Mouse (Mus musculus) testis, postnatal 10 days (tissue): ENCODE results near the gene Efl1.
"Not testable (repeated sequence)": the region's sequence is repeated elsewhere in the genome, so short reads cannot be mapped to it uniquely, and the experiment has no call there.

ENCODE experiments used
- DNase-seq: peaks from one replicate; pipeline ENCODE4 v3.0.0; 2021; ENCODE audit warnings: low spot score

Efl1 gene

DNA sequence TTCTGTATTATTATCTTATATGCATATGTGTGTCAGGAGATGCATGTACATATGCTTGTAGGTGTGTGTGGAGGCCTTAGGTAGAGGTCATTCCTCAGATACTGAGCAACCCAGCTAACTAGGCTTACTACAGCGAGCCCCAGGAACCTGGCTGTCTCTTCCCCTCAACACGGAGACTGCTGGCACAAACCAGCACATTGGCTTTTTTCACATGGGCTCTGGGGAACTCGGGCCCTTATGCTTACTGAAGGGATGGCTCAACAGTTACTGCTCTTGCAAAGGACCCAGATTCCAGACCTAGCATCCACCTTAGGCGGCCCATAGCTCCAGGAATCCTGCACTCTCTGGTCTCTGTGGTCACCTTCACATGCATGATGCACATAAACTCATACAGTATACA is 110.7 kb downstream of the Efl1 start:
- no peak for DNase-seq

DNA sequence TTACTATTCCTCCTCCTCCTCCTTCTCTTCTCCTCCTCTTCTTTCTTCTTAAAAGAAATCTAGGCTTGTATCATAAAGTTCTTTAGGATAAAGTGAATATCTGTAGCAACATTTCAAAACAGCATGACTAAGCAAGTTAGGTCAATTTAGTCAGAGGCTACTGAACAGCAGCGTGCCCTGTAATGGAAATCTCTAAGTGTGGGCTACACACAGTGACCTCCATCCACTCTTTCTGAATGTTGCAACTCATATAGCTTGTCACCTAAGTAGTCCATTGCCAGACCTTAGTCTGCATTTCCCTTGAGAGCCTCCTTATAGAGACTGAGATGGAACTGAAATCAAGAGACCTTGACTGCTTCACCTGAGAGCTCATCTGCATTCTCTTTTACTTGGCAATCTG is 116.5 kb downstream of the Efl1 start:
- DNase-seq: no peak

- DNase-seq: no peak
These were observed 118.2 kb downstream of the Efl1 start for GRCm38 (mm10) chr7:82766623-82767022.

DNA sequence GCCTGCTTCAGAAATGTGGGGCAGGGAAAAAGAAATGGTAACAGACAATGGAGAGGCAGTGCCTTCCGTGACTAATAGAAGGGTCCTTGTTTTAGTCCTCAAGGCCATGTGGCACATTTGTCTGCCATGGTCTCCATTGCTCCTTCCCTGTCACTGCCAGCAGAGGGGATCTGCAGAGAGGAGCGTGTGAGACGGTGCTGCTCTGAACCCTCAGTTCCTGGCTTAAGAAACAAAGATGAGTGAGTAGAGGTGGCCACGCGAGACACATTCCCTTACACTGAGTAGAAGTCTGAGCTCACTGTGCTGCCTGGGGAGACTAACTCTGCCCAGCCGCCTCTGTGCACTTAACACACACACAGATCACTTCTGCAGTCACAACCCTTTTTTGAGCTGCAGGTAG is 121.8 kb downstream of the Efl1 start:
- no peak for DNase-seq

DNA sequence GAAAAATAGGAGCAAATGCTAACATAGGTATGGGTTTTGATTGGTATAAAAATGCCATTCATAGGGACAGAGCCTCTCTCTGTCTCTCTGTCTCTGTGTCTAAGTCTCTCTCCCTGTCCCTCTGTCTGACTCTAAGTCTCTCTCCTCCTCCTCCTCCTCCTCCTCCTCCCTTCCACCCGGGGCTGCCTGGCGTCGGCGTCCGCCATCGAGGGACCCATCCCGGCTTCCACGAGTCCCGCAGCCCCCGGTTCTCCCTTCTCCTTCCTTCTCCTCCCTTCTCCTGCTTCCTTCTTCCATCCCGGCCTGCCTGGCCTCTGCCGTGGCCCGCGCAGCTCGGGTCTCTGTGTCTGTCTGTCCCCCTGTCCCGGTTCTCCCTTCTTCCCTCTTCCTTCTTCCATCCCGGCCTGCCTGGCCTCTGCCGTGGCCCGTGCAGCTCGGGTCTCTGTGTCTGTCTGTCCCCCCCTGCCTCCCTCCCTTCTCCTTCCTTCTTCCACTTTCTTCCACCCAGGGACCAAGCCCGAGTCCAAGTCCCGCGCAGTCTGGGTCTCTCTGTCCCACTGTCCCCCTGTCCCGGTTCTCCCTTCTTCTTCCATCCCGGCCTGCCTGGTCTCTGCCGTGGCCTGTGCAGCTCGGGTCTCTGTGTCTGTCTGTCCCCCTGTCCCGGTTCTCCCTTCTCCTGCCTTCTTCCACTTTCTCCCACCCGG is 122.7 kb downstream of the Efl1 start:
- not testable (repeated sequence) for DNase-seq

DNA sequence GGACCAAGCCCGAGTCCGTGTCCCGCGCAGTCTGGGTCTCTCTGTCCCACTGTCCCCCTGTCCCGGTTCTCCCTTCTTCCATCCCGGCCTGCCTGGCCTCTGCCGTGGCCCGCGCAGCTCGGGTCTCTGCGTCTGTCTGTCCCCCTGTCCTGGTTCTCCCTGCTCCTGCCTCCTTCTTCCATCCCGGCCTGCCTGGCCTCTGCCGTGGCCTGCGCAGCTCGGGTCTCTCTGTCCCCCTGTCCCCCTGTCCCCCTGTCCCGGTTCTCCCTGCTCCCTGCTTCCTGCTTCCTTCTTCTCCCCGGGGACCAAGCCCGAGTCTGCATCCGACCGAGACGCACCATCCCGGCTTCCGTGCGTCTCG is 123.2 kb downstream of the Efl1 start:
- not testable (repeated sequence) for DNase-seq

- no peak for DNase-seq
These were observed 124.1 kb downstream of the Efl1 start for GRCm38 (mm10) chr7:82772481-82772880.

- no peak for DNase-seq
These were observed 124.7 kb downstream of the Efl1 start for GRCm38 (mm10) chr7:82773150-82773549.

GRCm38 (mm10) chr7:82773884-82774283 is 125.5 kb downstream of the Efl1 start:
- no peak for DNase-seq

GRCm38 (mm10) chr7:82775090-82775489 is 126.7 kb downstream of the Efl1 start:
- no peak for DNase-seq

DNA sequence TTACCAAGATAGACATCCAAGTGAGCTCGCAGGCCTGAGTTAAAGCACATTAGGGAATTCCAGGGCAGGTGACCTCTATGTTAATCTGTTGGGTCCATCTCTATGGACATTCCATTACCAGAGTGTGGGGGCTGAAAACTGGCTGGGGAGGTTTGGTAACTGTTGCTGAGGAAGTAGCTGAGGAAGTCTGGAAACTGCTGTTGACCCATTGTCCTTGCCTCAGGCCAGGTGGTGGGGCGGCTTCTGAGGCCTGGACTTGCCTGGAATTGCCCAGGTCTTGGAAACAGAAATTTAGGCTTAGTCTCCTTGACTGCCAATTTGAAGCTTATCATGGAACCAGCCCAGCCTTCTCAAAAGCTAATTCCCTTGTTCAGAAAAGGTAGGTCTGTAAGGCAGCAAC is 134.7 kb downstream of the Efl1 start:
- DNase-seq: no peak

- no peak for DNase-seq
These were observed 135.3 kb downstream of the Efl1 start for GRCm38 (mm10) chr7:82783693-82784092.

DNA sequence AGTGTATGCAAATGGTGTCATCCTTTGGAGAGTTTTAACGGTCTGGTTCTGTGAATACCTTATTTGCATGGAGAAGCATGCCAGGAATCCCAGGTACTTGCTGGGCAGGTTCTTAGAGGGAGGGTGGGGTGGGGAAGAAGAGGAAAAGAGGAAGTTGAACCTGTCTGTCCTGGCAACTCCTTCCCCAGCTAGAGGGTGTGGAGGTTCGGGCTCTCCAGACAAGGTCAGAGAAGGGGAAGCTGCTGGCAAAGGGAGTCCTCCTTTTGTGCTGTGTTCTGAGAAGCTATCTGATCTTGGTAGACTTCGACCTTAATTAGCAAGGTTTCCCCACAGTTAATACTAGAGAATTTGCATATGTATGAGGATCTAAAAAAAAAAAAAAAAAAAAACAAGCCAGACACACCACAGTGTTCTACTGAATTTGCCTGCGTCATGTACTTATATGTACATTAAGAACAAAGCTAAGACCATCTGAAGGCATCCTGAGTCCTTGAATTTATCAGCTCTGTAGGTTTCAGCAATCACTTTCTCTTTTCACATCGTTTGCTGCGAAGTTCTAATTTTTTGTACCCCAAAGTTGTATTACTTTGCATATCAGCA is 137.0 kb downstream of the Efl1 start:
- DNase-seq: no peak

- DNase-seq: no peak
These were observed 137.7 kb downstream of the Efl1 start for GRCm38 (mm10) chr7:82785970-82786647.

DNA sequence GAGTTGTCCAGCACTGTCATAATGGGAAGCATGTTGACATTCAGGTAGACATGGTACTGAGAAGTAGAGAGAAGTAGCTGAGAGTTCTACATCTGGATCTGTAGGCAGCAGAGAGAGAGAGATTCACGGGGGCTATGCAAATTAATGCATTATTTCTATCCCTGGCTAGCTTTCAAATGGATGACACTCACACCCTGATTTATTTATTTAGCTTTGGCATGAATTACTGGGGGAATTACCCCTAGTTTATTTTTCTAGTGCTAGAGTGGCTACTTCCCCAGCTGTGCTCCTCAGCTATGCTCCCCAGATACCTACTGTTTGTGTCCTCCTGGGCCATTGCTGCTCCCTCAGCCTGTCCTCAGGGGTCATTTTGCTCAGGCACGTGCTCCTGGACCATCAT is 144.2 kb downstream of the Efl1 start:
- no peak for DNase-seq

DNA sequence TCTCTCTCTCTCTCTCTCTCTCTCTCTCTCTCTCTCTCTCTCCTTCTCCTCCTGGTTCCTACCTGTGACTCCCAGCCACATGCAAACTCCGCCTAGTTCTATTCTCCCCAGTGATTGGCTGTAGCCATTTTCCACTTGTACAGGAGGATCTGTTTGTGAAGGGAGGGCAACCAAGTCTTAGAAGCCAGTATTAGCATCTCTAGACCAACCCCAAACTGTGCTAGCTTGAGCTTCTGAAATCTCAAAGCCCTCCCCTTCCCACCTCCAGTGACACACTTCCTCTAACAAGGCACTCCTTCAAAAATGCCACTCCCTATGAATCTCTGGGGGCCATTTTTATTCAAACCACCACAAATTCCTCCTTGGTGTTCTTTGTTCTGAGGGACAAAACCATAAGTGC is 144.7 kb downstream of the Efl1 start:
- DNase-seq: no peak

- no peak for DNase-seq
These were observed 146.1 kb downstream of the Efl1 start for GRCm38 (mm10) chr7:82794542-82794941.

GRCm38 (mm10) chr7:82802206-82802605 is 153.8 kb downstream of the Efl1 start:
- no peak for DNase-seq

- no peak for DNase-seq
These were observed 159.8 kb downstream of the Efl1 start for GRCm38 (mm10) chr7:82808257-82808656.

DNA sequence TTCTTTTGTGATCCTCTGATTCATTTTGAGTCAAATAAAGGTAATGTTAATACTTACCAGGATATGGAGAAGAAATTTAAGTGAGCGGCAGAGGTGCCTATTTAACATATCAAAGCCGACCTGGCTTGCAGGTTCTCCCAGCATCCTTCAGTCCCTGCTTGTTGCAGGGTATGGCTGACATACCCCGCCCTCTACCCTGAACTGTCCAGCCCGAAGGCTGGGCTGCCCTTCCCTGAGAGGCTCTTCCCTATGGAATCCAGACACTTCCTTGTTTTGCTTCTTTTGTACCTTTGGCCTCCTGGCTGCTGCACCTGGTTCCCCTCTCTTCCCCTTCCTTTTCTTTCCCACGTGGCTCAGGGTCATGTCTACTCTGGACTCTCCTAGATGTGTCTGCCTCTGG is 160.7 kb downstream of the Efl1 start:
- DNase-seq: no peak

- no peak for DNase-seq
These were observed 162.4 kb downstream of the Efl1 start for GRCm38 (mm10) chr7:82810799-82811139.

GRCm38 (mm10) chr7:82811140-82811851 is 162.9 kb downstream of the Efl1 start:
- DNase-seq: no peak
